Mouse (Mus musculus): ENCODE measurements around the gene Lpp.

Gene Lpp

DNA sequence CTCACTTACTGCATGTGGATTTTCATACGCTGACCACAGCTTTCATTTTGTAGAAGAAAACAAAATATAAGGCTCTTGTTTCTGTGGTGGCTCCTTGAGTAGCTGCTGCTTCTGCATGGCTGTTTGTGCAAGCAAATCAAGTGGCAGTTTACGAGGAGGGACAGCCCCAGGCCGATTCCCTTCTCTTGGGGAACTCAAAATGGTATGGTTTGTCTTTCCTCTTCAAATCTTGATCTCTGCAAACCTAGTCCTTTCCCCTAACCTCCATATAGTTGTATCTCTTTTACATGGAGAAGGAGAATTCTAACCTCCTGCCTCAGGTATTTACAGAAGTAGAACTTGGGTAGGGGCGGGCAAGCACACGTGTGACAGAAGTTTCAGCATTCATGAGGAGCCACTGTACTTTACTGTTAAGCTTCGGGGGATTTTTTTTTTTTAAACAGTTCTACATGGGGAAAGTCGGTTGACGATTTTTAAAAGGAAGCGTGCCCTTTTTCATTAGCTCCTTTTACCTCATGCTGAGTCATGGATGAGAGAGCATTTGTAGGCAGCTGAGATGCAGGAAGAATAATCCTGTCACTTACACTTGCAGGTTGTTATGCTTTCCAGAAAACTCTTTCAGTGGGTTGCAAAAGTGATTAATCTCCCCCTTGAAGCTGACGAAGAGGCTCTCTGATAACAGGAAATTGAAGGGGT, 344.2 kb downstream of the Lpp start:
- DNase-seq: no peak

DNA sequence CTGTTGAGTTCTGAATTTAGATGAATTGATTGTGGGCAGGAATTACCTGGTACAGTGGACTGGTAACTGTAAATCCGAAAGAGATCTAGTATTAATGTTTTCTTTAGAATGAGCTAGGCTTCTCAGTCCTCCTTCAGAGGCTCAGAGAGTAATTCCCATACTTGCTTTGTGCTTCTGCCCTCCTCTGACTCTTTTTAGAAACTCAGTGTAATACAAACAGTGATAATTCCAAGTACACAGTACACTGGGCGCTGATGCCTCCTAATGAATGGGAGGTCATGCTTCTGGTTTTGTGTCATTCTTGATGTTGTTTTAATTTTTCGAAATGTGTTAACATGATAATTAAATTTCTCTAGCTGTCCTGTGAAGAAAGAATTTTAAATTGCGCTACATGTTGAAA, 347.4 kb downstream of the Lpp start:
- DNase-seq: no peak

DNA sequence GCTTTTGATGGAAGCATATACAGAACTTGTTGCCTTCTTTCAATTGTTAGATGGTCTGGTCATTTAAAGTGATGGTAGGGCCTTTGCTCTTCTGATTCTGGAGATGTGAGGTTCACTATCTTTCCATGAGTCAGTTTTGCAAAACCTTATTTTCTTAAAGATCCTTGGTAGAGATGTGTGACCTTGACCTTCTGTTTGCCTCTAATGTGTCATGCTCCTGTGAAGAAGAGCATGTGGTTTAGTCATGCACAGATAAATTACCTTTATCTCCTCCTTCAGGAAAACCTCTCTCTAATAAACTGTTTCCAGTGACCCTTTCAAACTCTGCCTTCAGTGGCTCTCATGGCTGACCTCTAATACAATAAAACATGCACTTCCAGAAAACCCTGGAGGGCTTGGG, 356.5 kb downstream of the Lpp start:
- no peak for DNase-seq

DNA sequence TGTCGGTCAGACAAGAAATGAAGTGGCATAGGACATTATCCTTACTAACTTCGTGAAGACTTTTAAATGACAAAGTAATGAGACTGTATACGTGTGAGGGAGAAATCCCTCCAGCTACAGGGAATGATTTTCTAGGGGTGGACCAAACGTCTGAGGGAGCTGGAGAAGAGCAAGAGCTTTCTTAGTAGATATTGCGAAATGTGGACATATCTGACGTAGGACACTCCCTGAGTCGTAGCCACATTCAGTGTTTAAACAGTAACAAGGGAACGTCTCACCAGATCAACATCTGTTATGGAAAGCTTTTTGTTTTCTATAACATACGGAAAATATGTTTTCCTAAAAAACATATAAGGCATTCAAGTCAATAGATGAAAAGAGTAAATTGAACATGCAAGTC, 362.8 kb downstream of the Lpp start:
- no peak for DNase-seq

DNA sequence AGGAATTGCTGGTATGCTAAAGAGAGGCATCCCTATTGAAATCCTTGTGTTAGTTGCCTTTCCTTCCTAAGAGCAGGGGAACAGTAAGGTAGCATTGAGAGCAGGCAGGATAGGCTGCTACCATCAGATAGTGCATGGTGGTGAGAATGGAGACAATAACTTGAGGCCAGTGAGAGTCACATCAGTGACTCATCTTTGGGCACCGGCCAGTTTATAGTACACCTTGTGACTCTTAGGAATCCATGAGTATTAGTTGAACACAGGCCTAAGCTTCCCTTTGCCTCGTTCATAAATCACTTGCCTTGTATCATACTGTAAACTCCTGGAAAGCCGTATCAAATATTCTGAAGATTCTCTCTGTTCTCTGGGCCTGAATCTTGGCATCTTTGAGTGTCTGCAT, 372.7 kb downstream of the Lpp start:
- peak in 1 of 2 experiments; percentile 8 for DNase-seq

DNA sequence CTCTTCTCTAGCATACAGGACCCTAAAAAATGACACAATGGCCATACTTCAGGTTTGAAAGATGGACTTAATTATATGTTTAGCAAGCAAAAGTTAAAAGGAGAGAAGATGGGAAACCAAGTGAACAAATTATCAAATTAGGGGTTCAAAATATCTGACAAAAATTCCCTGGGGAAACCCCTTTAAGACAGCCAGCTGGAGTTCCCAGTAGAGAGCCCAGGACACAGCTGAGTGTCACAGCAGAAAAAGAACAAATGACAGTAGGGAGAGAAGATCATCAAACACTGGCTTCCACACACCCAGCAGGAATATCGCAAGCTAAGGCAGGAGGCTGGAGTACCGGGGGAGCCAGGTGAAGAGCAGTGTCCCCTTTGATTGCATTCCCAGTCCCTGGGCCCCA, 373.3 kb downstream of the Lpp start:
- no peak for DNase-seq

DNA sequence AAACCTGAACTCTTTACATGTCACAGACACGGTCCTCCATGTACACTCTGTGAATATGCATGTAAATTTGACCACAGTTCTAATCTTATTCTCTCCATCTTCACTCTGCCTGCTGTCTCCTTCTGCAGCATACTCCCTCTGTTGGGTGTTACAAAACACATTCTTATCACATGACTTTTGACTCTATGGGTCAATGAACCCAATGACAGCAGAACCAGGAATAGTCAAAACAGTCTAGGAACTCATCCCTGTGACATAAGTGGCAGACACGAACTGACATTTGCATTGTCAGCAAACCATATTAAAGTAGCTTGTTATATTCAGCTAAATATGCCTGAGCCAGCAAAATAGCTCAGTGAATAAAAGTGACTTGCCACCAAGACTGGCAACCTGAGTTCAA, 383.7 kb downstream of the Lpp start:
- no peak for DNase-seq

DNA sequence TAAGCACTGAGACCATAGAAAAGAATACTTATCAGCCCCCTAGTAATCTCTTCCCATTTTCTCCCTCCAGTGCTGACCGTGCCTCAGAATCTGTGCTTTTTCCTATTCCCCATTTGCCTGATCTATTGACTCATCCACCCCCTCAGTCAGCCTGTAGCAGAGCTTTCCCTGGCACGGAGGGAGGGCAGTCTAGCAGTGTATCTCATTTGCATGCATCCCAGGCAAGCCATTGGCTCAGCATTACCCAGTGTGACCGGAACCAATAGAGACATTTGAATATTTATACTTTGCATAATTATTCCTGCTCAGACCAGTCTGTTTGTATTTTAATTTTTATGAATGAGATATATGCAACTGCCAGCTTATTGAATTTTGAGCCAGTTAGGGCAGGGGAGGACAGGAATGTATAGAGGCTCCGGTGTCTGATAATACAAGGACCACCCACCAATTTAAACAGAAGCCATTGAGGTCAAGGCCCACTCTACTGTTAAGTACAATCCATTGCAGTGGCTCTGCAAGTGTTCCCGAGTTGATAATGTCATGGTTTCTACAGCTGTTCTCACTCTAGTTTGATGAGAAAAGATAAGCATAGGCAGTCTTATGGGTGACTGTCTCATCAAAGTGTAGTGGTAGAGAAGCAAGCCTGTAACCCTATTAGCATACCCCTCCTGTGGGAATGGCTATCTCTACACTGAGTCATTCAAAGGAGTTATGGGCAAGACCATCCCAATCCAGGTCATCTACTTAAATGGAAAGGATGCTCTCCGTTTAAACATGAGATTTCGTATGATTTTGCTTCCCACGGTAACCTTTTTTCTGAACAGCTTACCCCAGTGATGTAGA, 385.3 kb downstream of the Lpp start:
- DNase-seq: no peak

DNA sequence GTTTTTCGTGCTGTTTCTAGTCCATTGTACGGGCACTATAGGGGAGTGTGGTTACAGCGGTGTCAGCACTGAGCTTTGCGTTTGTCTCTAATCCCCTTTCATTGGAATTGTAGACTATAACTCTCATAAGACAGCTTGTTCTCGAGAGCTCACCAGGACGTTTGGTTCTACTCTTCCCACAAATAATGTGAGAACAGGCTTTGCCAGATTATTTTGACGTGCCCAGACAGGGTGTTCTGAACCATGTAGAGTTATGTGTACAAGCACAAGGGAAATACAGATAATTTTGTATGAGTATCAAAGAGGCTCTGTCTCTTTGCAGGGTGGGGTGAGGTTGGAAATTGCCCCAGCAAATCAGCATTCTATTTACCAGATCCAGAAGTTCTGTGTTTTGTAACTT, 387.2 kb downstream of the Lpp start:
- no peak for DNase-seq

DNA sequence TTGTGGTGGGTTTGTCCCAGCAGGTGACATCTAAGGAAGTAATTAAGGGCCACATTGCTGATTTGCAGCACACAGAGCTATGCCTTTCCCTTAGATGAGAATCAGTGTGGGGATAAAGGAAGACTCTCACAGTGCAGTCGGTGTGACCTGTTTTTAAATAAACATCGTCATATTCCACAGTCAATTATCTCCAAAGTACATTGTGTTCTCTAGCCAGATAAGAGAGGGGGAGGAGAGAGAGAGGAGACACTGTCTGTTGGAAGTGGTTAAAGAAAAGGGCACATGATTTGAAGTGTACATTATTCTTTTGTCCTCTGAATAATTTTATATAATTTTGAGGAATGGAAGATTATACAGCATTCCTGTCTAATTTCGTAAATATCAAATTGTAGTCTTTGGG, 388.6 kb downstream of the Lpp start:
- DNase-seq: no peak

DNA sequence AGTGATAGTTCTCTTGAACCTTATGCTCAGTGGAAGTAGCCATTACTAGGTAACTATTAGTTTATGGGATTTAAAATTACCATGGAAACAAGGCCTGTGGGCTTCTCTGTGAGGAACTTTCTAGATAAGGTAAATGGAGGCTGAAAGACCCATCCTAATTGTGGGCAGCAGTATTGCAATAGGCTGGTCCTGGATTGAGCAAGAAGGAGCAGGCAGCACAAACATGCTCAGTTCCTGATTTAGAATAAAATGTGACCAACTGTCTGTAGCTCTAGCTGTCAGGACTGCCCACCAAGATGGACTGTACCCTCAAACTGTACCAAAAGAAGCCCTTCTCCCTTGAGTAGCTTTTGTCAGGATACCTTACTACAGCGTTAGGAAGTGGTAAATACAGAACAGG, 392.3 kb downstream of the Lpp start:
- no peak for DNase-seq

DNA sequence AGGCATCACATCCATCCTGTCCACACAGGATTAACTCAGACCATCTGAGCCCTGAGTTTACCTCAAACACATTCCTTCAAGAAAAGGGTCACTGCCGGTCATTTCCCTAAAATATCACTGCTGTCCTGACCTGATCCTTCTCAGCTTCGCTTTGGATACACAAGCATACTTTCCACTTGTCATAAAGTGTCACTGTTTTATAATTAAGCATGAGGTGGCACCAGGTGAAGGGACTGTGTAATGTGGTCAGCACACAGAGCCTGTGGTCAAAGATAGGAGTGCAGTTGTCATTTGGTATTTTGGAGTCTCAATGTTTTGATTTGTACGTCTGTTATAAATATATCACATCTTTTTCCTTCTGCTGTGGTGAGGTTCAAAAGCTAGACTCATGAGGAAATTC, 395.7 kb downstream of the Lpp start:
- DNase-seq: no peak

DNA sequence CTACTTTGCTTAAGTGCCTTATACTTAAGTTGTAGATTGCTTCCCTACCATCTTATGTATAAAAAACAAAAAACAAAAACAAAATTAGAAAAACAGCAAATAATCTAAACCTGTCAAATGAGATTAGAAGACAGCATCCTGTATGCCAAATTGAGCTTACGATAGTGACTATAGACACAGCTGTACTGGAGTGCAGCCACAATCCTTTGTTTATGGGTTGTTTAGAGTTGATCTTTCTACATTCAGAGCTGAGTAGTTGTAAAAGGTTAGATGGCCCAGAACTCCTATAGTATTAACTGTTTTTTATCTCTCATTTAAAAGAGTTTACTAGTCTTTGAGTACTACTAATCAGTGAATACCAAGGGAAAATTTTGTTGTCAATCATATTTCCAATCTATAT, 398.1 kb downstream of the Lpp start:
- DNase-seq: no peak

DNA sequence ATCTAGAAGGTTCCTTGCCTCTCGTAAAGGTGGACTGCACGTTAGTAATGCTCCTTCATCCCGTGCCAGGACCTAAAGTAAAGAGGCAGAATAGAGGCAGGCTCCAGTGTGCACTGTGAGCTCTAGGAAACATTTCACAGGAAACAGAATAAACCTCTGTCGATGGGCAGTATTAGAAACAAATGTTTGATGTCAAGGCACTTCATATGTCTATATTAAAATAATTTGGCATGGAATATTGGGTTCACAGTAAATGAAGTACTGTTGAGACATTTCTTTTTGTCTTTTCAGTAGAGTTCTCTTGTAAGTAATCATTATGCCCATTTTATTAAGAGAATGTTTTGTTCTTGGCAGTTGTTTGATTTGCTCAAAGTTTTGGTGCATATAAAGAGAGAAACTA, 398.7 kb downstream of the Lpp start:
- no peak for DNase-seq

DNA sequence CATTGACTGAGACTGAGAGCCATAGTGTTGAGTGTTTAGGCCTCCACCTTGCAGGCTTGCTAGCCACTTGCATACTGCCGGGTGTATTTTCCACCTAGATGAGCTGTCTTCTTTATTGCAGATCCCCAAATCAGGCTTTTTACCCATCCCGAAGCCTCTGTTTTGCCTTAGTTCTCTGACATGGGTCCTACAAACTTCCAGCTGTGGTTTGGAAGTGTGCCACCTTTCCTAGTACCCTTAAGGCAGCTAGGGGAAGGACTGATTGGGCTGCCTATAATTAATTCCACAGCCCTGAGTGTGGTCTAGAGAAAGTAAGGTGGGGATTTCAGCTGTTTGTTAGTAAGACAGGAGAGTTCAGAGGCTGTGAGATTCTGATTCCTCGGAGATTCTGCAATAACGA, 399.5 kb downstream of the Lpp start:
- no peak for DNase-seq

DNA sequence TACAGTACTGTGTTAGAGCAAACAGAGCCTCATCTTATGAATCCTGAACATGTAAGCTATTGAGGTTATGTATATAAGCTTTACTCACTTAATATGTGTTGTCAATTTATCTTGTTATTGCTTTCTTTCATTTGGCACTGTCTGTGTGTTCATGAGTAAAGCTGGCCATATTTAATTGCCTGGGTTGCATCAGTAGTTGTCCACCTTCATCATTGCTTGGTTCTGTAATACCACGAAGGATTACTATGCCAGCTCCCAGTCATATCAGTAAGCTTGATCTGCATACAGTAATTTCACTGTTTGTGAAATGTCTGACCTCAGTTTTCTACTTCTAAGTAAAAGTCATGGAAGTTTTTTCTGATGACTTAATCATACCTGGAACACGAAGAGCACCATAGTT, 401.4 kb downstream of the Lpp start:
- no peak for DNase-seq

DNA sequence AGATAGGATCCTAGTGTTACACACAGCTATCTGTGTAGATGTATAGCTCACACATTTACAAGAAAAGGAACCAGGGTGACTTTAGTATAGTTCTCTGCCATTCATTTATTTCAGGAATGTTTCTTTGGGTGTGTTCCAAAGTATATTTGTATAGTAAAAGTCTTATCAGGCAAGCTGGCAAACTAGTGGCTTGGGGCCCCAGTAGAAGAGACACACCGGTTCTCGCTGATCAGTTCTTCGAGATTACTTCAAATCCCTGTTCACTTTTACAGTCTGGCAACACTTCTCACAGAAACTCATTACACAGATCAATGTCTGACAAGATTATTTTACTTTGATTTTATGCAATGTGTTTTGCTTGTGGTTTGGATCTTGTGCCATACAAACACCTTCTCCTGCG, 408.0 kb downstream of the Lpp start:
- no peak for DNase-seq

DNA sequence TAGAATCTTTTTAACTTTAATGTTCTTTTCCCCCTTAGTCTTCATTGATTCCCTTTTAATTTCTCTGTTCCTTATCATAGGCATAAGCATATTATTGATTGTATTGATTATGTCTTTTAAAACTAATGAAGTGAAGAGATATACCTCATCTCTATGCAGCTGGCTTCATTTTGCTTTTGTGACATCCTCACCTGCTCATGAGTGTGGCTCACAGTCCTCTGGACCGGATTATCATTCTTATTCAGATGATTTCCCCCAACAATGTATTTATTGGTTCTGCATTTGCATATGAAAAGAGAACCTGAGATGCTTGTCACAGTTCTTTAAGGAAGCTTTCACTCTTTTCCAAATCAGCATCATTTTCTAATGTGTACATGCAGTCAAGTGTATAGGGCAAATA, 408.5 kb downstream of the Lpp start:
- no peak for DNase-seq

DNA sequence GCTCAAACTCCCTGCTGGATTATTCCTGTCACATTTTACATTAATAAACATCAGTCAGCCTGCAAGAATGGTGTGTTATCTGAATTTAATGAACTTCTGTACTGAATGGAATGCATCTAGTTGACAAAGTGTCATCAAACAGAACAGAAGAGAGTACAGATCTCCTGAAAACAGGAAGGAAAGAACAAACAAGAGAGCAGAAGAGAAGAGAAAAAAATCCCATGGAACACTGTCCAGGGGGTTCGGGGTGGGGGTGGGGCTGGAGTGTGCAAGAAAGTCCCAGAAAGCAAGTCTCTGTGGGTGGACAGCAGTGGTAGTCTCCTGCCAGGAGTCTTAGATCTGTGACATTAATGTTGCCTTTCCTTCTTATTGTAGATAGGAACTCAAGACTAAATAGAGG, 412.8 kb downstream of the Lpp start:
- DNase-seq: no peak

DNA sequence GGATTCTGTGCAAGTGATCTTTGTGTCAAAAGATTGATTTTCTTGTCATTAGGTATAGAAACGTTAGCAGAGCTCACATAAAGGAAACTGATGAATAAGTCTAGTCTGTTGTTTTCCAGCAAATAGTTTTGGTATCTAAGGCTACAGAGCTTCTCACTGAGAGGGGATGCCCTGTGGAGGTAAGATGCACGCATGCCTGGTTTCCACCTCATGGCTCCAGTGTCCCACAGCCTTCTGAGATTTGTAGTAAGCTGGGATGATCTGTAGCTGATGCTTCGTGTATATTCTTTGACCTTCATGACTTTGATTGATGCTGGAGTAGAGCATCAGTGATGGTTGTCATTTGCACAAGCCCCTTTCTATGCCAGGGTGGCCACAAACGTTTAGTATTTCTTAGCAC, 414.3 kb downstream of the Lpp start:
- no peak for DNase-seq

DNA sequence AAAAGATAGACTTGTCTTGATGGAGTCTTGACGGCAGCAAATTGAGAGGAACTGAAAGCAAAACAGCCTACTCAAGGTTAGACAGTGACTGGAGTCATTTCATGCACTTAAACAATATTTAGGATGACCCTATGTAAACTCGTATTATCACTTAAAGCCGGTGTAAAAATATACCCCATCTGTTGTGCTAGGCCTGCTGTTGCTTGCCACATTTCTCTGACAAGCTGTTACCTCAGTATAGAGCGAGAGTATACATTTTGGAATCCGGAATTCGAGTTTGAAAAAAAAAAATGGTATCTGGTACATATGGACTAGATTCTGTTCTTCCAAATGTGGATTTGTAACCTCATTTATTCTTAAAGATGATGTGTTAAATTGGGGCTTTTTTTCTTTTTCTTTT, 416.5 kb downstream of the Lpp start:
- DNase-seq: no peak

DNA sequence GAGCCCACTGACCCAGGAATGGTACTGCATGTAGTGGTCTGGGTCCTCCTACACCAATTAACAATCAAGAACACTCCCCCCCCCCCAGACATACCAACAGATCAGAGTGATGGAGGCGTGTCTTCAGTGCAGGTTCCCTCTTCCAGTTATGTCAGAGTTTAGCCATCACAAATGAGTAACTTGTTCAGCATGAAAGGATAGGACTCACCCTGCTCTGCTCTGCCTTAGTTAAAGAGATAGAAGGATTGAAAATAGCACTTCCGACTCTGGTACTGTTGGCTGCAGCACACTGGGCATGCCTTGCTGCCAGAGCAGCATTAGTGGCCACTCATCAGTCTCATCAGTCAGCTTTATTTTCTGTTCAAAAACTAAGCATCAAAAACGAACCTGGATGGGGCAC, 423.3 kb downstream of the Lpp start:
- peak; percentile 17 to 24 for DNase-seq

DNA sequence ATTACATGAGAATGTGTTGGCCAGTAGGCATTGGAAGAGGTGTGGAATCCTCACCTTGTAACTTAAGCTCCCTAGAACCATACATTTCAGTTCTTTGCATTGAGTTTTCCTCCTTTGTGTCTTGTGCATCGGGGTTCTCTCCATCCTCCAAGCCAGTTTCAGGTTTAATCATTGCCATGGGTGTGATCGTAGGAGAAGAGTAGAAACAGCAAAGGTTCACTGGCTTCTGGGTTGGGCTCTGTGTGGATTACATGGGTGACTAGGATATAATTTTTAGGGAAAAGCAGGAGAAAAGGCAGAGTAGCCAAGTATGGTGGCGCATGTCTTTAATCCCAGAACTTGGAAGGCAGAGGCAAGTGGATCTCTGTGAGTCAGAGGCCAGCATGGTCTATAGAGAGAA, 424.1 kb downstream of the Lpp start:
- peak; percentile 16 to 17 for DNase-seq

DNA sequence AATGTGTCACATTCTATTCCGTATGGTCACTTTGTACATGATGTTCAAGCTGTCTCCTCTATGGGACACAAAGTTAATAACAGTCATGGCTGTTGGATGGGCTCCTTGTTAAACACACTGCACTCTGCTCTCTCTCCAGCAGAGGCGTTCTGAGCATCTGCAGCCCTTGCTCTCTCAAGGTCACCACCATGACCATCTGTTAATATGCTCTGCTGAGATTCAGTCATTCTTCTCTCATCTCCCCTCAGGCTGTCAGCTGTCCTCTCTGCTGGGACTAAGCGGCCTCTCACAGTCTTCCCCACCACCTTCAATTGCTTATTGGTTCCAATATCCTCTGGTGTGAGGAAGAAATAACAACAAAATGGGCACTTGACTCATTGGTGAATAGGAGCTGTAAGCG, 425.8 kb downstream of the Lpp start:
- no peak for DNase-seq
